Mouse (Mus musculus): ENCODE measurements at regions not wholly inside any gene's neighbourhood (a gene's known extent, or its start where the extent isn't known, plus 50 kb on each side); places are given as distances from the start of the nearest gene placed in this dataset.
A peak's percentile ranks its signal among the peaks of the same experiment; 100 is the strongest.

- DNase-seq = no peak
These were observed 232.4 kb upstream of the Kcnd2 start for GRCm38 (mm10) chr6:20982931-20983330.

- DNase-seq = no peak
These were observed 210.2 kb upstream of the Kcnd2 start for GRCm38 (mm10) chr6:21005077-21005476.

- DNase-seq = peak; percentile 91
These were observed 167.4 kb upstream of the Kcnd2 start for GRCm38 (mm10) chr6:21047924-21048323.

DNA sequence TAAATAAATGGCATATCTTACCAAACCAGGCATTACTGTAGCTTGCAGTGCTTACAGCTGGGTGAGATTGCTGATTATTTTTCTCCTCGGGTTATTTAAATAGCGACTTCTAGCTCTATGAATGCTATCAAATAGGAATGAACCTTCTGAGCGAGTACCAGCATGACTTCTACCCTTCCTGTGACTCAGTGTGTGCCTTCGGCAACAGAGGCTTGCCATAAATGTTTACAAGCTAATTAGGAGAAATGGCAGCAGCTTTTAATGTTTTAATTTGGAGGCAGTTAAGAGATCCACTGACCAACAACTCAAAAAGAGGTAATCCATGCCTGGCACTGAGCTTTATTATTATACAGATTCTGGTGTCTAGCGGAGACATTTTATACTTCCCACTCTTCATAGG lies 122.3 kb upstream of the Kcnd2 start:
- no peak for DNase-seq

- DNase-seq = peak; percentile 95
These were observed 103.9 kb upstream of the Kcnd2 start for GRCm38 (mm10) chr6:21111238-21111992.

- DNase-seq = no peak
These were observed 93.2 kb upstream of the Kcnd2 start for GRCm38 (mm10) chr6:21122119-21122518.

DNA sequence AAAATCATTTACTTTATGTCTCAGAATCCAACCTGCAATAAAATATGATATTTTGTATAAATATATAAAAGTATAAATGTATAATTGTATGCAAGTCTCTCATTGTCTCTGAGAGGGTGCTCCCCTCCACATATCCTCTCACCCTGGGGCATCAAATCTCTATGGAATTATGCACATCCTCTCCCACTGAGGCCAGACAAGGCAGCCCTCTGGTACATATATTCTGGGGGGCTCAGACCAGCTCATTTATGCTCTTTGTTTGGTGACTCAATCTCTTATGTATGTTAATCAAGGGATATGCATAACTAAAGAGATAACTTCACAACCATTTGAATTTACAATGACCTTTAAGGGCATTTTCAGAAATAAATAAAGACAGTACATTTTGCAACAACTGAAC lies 92.5 kb upstream of the Kcnd2 start:
- DNase-seq = no peak

All from heart, adult 11 months (tissue).